Mouse (Mus musculus) gastrocnemius, postnatal 14 days (tissue): ENCODE results near the gene Slc25a12. TPM values are rescaled to one million over a fixed set of nuclear protein-coding genes. Genes with fewer than 3 reads are reported as not detected.

Experiments used
- total RNA-seq, 2 experiments: library from RNA; stranded (reverse); gene quantifications; 2 replicates each; pipeline ENCODE4 v1.2.3; 2021

Slc25a12 gene
- total RNA-seq, 2 experiments from 2014 or later, result 309 to 389 TPM

Other genes with a start within 250 kb of the Slc25a12 start
- 1 to 10 TPM; 1.9 to 2.0 TPM for gene Cybrd1, start 249.8 kb downstream of the Slc25a12 start, total RNA-seq
- 10 to 100 TPM; 44.4 to 45.1 TPM for gene Dync1i2, start 156.0 kb downstream of the Slc25a12 start, total RNA-seq
- gene Hat1, start 21.2 kb upstream of the Slc25a12 start, total RNA-seq, result 10 to 100 TPM; 12.7 to 14.1 TPM
- gene Metap1d, start 85.5 kb upstream of the Slc25a12 start, total RNA-seq, result 10 to 100 TPM; 20.0 to 24.8 TPM
- gene Dlx1, start 160.4 kb upstream of the Slc25a12 start, total RNA-seq, result under 1 TPM in 1 of 2 experiments, not detected in 1; 0.09 TPM
- under 1 TPM in 1 of 2 experiments, not detected in 1; 0.10 TPM for gene Dlx2, start 179.0 kb upstream of the Slc25a12 start, total RNA-seq